Mouse (Mus musculus): ENCODE results near the gene 2310003L06Rik.

Gene 2310003L06Rik

GRCm38 (mm10) chr5:87969201-87969600 lies at the start of gene 2310003L06Rik, which contains the start of gene Gm28434:
TSS of gene 2310003L06Rik (plus strand) at chr5:87969459.
TSS of gene Gm28434 (plus strand) at chr5:87969517.
- no peak for DNase-seq (ENCODE audit: extremely low spot score, low read depth, low spot score)

- DNase-seq (ENCODE audit: extremely low spot score, low read depth, low spot score) = peak; percentile 20
Measured at GRCm38 (mm10) chr5:87925372-87925771, 43.9 kb upstream of the 2310003L06Rik start, which contains the start of gene Csn3. TSS of gene Csn3 (plus strand) at chr5:87925579.

GRCm38 (mm10) chr5:87931603-87932002 lies 37.7 kb upstream of the 2310003L06Rik start:
- no peak for DNase-seq (ENCODE audit: extremely low spot score, low read depth, low spot score)

GRCm38 (mm10) chr5:87940752-87941151 lies 28.5 kb upstream of the 2310003L06Rik start:
- DNase-seq (ENCODE audit: extremely low spot score, low read depth, low spot score) = no peak

GRCm38 (mm10) chr5:87942515-87942914 lies 26.7 kb upstream of the 2310003L06Rik start:
- no peak for DNase-seq (ENCODE audit: extremely low spot score, low read depth, low spot score)

- no peak for DNase-seq (ENCODE audit: extremely low spot score, low read depth, low spot score)
Measured at GRCm38 (mm10) chr5:87951836-87952235, 17.4 kb upstream of the 2310003L06Rik start.

- DNase-seq (ENCODE audit: extremely low spot score, low read depth, low spot score) = no peak
Measured at GRCm38 (mm10) chr5:87979139-87979538, 9.9 kb downstream of the 2310003L06Rik start, which contains the start of gene Cabs1. TSS of gene Cabs1 (plus strand) at chr5:87979439.

GRCm38 (mm10) chr5:87982468-87983214 lies 13.4 kb downstream of the 2310003L06Rik start:
- no peak for DNase-seq (ENCODE audit: extremely low spot score, low read depth, low spot score)

GRCm38 (mm10) chr5:88002249-88002648 lies 33.0 kb downstream of the 2310003L06Rik start, which contains the start of gene Smr3a:
TSS of gene Smr3a (plus strand) at chr5:88002549.
- no peak for DNase-seq (ENCODE audit: extremely low spot score, low read depth, low spot score)

GRCm38 (mm10) chr5:88005241-88005640 lies 36.0 kb downstream of the 2310003L06Rik start:
- DNase-seq (ENCODE audit: extremely low spot score, low read depth, low spot score) = no peak
